Mouse (Mus musculus) heart, adult 2 months (tissue): ENCODE measurements around the gene Tia1. TPM values are rescaled to one million over a fixed set of nuclear protein-coding genes. Genes with fewer than 3 reads are reported as not detected.

ENCODE experiments used
- DNase-seq, 2 experiments: peaks; one replicate each; pipeline ENCODE4 v3.0.0; 2021
- H3K27ac ChIP-seq: fragments of 200-600 bp; 2 replicates; pipeline ENCODE4 v1.8.1; 2022
- H3K27me3 ChIP-seq: fragments of 200-500 bp; 2 replicates; pipeline ENCODE4 v1.6.1; 2012; ENCODE audit warnings: mild to moderate bottlenecking, low read length, inconsistent platforms, mixed read lengths; ENCODE audit not compliant: control insufficient read depth, insufficient read depth
- H3K36me3 ChIP-seq: fragments of 200-500 bp; 2 replicates; pipeline ENCODE4 v1.6.1; 2012; ENCODE audit warnings: low read length, inconsistent platforms; ENCODE audit not compliant: control insufficient read depth, insufficient read depth
- H3K4me1 ChIP-seq: fragments of 200-500 bp; 2 replicates; pipeline ENCODE4 v1.6.1; 2011; ENCODE audit warnings: low read length; ENCODE audit not compliant: control insufficient read depth, insufficient read depth
- H3K4me3 ChIP-seq: fragments of 200-600 bp; 2 replicates; pipeline ENCODE4 v1.8.1; 2022
- H3K79me2 ChIP-seq: fragments of 200-500 bp; replicated peaks from 2 replicates; pipeline ENCODE4 v1.6.1; 2012; ENCODE audit warnings: mild to moderate bottlenecking, inconsistent platforms, low read length, moderate library complexity, mixed read lengths; ENCODE audit not compliant: control insufficient read depth, insufficient read depth
- H3K9ac ChIP-seq: fragments of 200-500 bp; 2 replicates; pipeline ENCODE4 v1.6.1; 2012; ENCODE audit warnings: low read depth, mild to moderate bottlenecking, control low read depth, inconsistent platforms, low read length, mixed read lengths
- CTCF ChIP-seq: fragments of 200-600 bp; IDR thresholded peaks from 2 replicates; pipeline ENCODE4 v1.8.1; 2022; ENCODE audit warnings: antibody characterized with exemption, mild to moderate bottlenecking, moderate library complexity
- EP300 ChIP-seq: fragments of 200-500 bp; IDR thresholded peaks from 2 replicates; pipeline ENCODE4 v1.6.1; 2011; ENCODE audit warnings: low read depth, low read length, control low read depth; ENCODE audit not compliant: insufficient read depth
- POLR2A ChIP-seq: fragments of 200-500 bp; IDR thresholded peaks from 2 replicates; pipeline ENCODE4 v1.6.1; 2011; ENCODE audit warnings: mild to moderate bottlenecking, low read depth, low read length, control low read depth; ENCODE audit not compliant: insufficient read depth
- WGBS: fragments of 180-500 bp; shearing (Covaris S2); methylation state at CpG from one replicate; pipeline ENCODE4 v1.1.7; 2018; 5-methylcytosine and 5-hydroxymethylcytosine counted together
- intact Hi-C: fragments of 180-260 bp; cut with DNase I; formaldehyde crosslinking; loops from one replicate; pipeline ENCODE4 v1.15.1; 2025
- polyA plus RNA-seq: library from polyadenylated mRNA; depleted of rRNA; stranded (reverse); fragments of >200 nt; gene quantifications from 2 replicates; pipeline ENCODE4 v1.2.3, GENCODE M21; 2012
- total RNA-seq, 2 experiments: library from RNA; stranded (reverse); gene quantifications; 2 replicates each; pipeline ENCODE4 v1.2.3; 2021

Tia1 gene
- total and polyA plus RNA-seq, 3 experiments, result 13.1 to 23.7 (median 22.4) TPM

- intact Hi-C loops, result loop anchor here (2.0 kb wide), 2 partner anchors 31 to 35 kb away; partner anchors contain the start of gene Tia1
- DNase-seq, result no peak
- Histone ChIP-seq H3K4me1 (peaks cover 2% of the 10 kb centered on the region; the same call in 1 of the 2 replicates), H3K79me2 (no peaks in the 10 kb centered on the region), H3K27me3 (no peaks in the 10 kb centered on the region), H3K27ac (no peak overlapping the region), H3K36me3 (no peaks in the 10 kb centered on the region), H3K4me3 (peak overlapping the region; percentile 87; the same call in 1 of the 2 replicates), H3K9ac (no peak overlapping the region)
- no peak for TF ChIP-seq CTCF
- 84% methylated on average over 1 of the region's 1 CpGs for WGBS
Measured at GRCm38 (mm10) chr6:86439531-86439930, 35.5 kb downstream of the Tia1 start.

DNA sequence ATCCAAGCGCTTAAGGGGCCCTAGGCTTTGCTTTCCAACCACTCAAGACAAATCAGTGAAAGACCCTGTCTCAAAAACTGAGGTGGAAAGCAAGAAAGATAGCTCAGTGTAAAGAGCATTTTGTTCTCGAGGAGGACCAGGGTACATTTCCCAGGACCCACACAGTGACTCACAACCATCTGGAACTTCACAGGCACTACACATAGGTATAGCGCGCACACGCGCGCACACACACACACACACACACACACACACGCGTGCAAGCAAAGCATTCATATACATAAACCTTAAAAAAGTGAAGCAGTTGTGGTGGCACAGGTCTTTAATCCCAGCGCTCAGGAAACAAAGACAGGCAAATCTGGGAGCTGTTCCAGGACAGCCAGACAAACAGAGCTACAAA, 37.6 kb downstream of the Tia1 start:
- H3K4me3 ChIP-seq, result no peak overlapping the region
- TF ChIP-seq CTCF (no peak), EP300 (no peak), POLR2A (no peak)
- no peak overlapping the region for H3K9ac ChIP-seq
- 90% methylated on average over 10 of the region's 10 CpGs for WGBS
- intact Hi-C loops, result no loop called here
- no peaks in the 10 kb centered on the region for H3K79me2 ChIP-seq
- no peaks in the 10 kb centered on the region for H3K36me3 ChIP-seq
- no peaks in the 10 kb centered on the region for H3K27me3 ChIP-seq
- H3K4me1 ChIP-seq, result peaks cover 2% of the 10 kb centered on the region; the same call in 1 of the 2 replicates
- no peak overlapping the region for H3K27ac ChIP-seq
- DNase-seq, result no peak

- Histone ChIP-seq H3K27ac (no peak overlapping the region), H3K36me3 (no peaks in the 10 kb centered on the region), H3K4me3 (no peak overlapping the region), H3K9ac (no peak overlapping the region), H3K27me3 (no peaks in the 10 kb centered on the region), H3K79me2 (no peaks in the 10 kb centered on the region), H3K4me1 (no peaks in the 10 kb centered on the region)
- DNase-seq, result no peak
- 89% methylated on average over 18 of the region's 18 CpGs for WGBS
- intact Hi-C loops, result no loop called here
- TF ChIP-seq CTCF, result no peak
- TF ChIP-seq POLR2A, result no peak
- TF ChIP-seq EP300, result no peak
Measured at GRCm38 (mm10) chr6:86445551-86445950, 41.5 kb downstream of the Tia1 start.

- WGBS, result 80% methylated on average over 1 of the region's 1 CpGs
- Histone ChIP-seq H3K4me1 (no peaks in the 10 kb centered on the region), H3K27ac (no peak overlapping the region), H3K9ac (no peak overlapping the region), H3K36me3 (no peaks in the 10 kb centered on the region), H3K27me3 (no peaks in the 10 kb centered on the region), H3K79me2 (no peaks in the 10 kb centered on the region), H3K4me3 (no peak overlapping the region)
- no peak for DNase-seq
- no peak for TF ChIP-seq POLR2A
- no peak for TF ChIP-seq EP300
- no peak for TF ChIP-seq CTCF
- intact Hi-C loops, result no loop called here
Measured at GRCm38 (mm10) chr6:86446927-86447568, 43.0 kb downstream of the Tia1 start.

- DNase-seq, result no peak
- WGBS, result 90% methylated on average over 3 of the region's 3 CpGs
- Histone ChIP-seq H3K9ac (no peak overlapping the region), H3K79me2 (no peaks in the 10 kb centered on the region), H3K4me1 (no peaks in the 10 kb centered on the region), H3K27me3 (no peaks in the 10 kb centered on the region), H3K27ac (no peak overlapping the region), H3K4me3 (no peak overlapping the region), H3K36me3 (no peaks in the 10 kb centered on the region)
- intact Hi-C loops, result no loop called here
- TF ChIP-seq EP300, result no peak
- TF ChIP-seq CTCF, result no peak
- no peak for TF ChIP-seq POLR2A
Measured at GRCm38 (mm10) chr6:86456727-86457126, 52.7 kb downstream of the Tia1 start.

GRCm38 (mm10) chr6:86463079-86463478, 59.1 kb downstream of the Tia1 start:
- Histone ChIP-seq H3K79me2 (no peaks in the 10 kb centered on the region), H3K9ac (no peak overlapping the region), H3K4me1 (no peaks in the 10 kb centered on the region), H3K4me3 (no peak overlapping the region), H3K27ac (no peak overlapping the region), H3K27me3 (no peaks in the 10 kb centered on the region), H3K36me3 (no peaks in the 10 kb centered on the region)
- DNase-seq, result no peak
- WGBS, result 92% methylated on average over 3 of the region's 3 CpGs
- intact Hi-C loops, result no loop called here
- no peak for TF ChIP-seq EP300
- TF ChIP-seq POLR2A, result no peak
- TF ChIP-seq CTCF, result no peak
